Comparison of ENCODE assay signal across 7 mouse cellular contexts in the genomic region with DNA sequence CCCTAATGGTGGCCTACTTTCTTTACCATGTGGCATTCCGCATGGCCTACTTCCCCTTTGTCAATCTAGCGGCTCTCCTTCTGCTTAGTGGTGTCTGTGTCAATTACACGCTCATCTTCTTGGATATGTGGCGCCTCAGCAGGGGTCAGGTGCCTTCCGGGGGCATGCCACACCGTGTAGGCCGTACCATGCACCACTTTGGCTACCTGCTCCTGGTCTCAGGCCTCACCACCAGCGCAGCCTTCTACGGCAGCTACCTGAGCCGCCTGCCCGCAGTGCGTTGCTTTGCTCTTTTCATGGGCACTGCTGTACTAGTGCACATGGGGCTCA. TPM values are rescaled to one million over a fixed set of nuclear protein-coding genes. Genes with fewer than 3 reads are reported as not detected.
A peak's percentile ranks its signal among the peaks of the same experiment; 100 is the strongest.
DNase-seq lines count a peak whose midpoint lies in the region; ATAC-seq lines count a peak whose summit lies in the region.

No protein-coding gene starts in this region.

- peak overlapping the region; percentile 30; the same call in 1 of the 2 replicates for H3K4me3 ChIP-seq in lung, embryonic 16.5 days (ENCODE audit: low read length)
- H3K4me3 ChIP-seq in forebrain, embryonic 14.5 days (ENCODE audit: low read depth, low read length): no peak overlapping the region
- peak overlapping the region; percentile 20; the same call in 1 of the 2 replicates for H3K4me3 ChIP-seq in limb, embryonic 13.5 days
- H3K4me3 ChIP-seq in stomach, embryonic 15.5 days (replicated peaks): no peak overlapping the region

- no peak; the same call in 1 of the 2 replicates for ATAC-seq in lung, embryonic 16.5 days (ENCODE audit: low read depth)
- ATAC-seq in forebrain, embryonic 14.5 days: no peak
- no peak; the same call in 1 of the 2 replicates for ATAC-seq in limb, embryonic 13.5 days (ENCODE audit: low FRiP score, low read depth)
- no peak for ATAC-seq in stomach, embryonic 15.5 days (ENCODE audit: insufficient read depth, low FRiP score, low read depth)
- ATAC-seq in CD4-positive, CD25-positive, alpha-beta regulatory T cell, adult 4 months: no peak

- H3K4me1 ChIP-seq in lung, embryonic 16.5 days (replicated peaks; ENCODE audit: control insufficient read depth, insufficient read depth, low read length): peaks cover 8% of the 10 kb centered on the region
- H3K4me1 ChIP-seq in forebrain, embryonic 14.5 days (ENCODE audit: control insufficient read depth, insufficient read depth, low read length): peaks cover 4% of the 10 kb centered on the region
- H3K4me1 ChIP-seq in limb, embryonic 13.5 days: peaks cover 5% of the 10 kb centered on the region
- H3K4me1 ChIP-seq in stomach, embryonic 15.5 days: peaks cover 6% of the 10 kb centered on the region; the same call in 1 of the 2 replicates

- H3K9ac ChIP-seq in lung, embryonic 16.5 days (ENCODE audit: low read length): no peak overlapping the region
- no peak overlapping the region for H3K9ac ChIP-seq in forebrain, embryonic 14.5 days (ENCODE audit: low read length)
- no peak overlapping the region for H3K9ac ChIP-seq in limb, embryonic 13.5 days
- H3K9ac ChIP-seq in stomach, embryonic 15.5 days: no peak overlapping the region

- WGBS in lung, embryonic 16.5 days: 56% methylated on average over 12 of the region's 12 CpGs
- 55% methylated on average over 12 of the region's 12 CpGs for WGBS in forebrain, embryonic 14.5 days
- whole genome bisulfite sequencing in limb, embryonic 13.5 days: 60% methylated on average over 12 of the region's 12 CpGs
- WGBS in stomach, embryonic 15.5 days: 57% methylated on average over 12 of the region's 12 CpGs

- H3K27me3 ChIP-seq in lung, embryonic 16.5 days (ENCODE audit: control insufficient read depth, insufficient read depth, low read depth, low read length): no peaks in the 10 kb centered on the region
- H3K27me3 ChIP-seq in forebrain, embryonic 14.5 days (replicated peaks; ENCODE audit: control insufficient read depth, insufficient read depth, low read length): no peaks in the 10 kb centered on the region
- H3K27me3 ChIP-seq in limb, embryonic 13.5 days: peaks cover 48% of the 10 kb centered on the region
- no peaks in the 10 kb centered on the region for H3K27me3 ChIP-seq in stomach, embryonic 15.5 days (replicated peaks)

- no peak overlapping the region for H3K27ac ChIP-seq in lung, embryonic 16.5 days (ENCODE audit: low read length)
- no peak overlapping the region for H3K27ac ChIP-seq in forebrain, embryonic 14.5 days (ENCODE audit: low read depth, low read length)
- H3K27ac ChIP-seq in limb, embryonic 13.5 days: no peak overlapping the region
- H3K27ac ChIP-seq in stomach, embryonic 15.5 days: no peak overlapping the region

- H3K4me2 ChIP-seq in lung, embryonic 16.5 days (ENCODE audit: low read depth, low read length): peak overlapping the region; percentile 53; the same call in 1 of the 2 replicates
- peak overlapping the region; percentile 39; the same call in 1 of the 2 replicates for H3K4me2 ChIP-seq in forebrain, embryonic 14.5 days (ENCODE audit: low read length)
- H3K4me2 ChIP-seq in limb, embryonic 13.5 days (replicated peaks): peak overlapping the region; percentile 54
- peak overlapping the region; percentile 47 for H3K4me2 ChIP-seq in stomach, embryonic 15.5 days

- no peak for DNase-seq in lung, postnatal 10 days
- DNase-seq in forebrain, embryonic 14.5 days (ENCODE audit: low spot score): no peak
- no peak for DNase-seq in embryo, embryonic 10 days (ENCODE audit: low spot score)

- no peaks in the 10 kb centered on the region for H3K9me3 ChIP-seq in lung, embryonic 16.5 days (ENCODE audit: control insufficient read depth, low read length)
- H3K9me3 ChIP-seq in forebrain, embryonic 14.5 days (replicated peaks; ENCODE audit: control insufficient read depth, low read length): no peaks in the 10 kb centered on the region
- no peaks in the 10 kb centered on the region for H3K9me3 ChIP-seq in limb, embryonic 13.5 days
- H3K9me3 ChIP-seq in stomach, embryonic 15.5 days: no peaks in the 10 kb centered on the region

- no peaks in the 10 kb centered on the region for H3K36me3 ChIP-seq in lung, embryonic 16.5 days (ENCODE audit: control insufficient read depth, insufficient read depth, low read length)
- peaks cover 10% of the 10 kb centered on the region; the same call in 1 of the 2 replicates for H3K36me3 ChIP-seq in forebrain, embryonic 14.5 days (ENCODE audit: control insufficient read depth, insufficient read depth, low read length)
- H3K36me3 ChIP-seq in limb, embryonic 13.5 days: no peaks in the 10 kb centered on the region
- H3K36me3 ChIP-seq in stomach, embryonic 15.5 days: no peaks in the 10 kb centered on the region

RNA-seq across cellular contexts. Expression of a gene that starts 10.7 kb away (rescaled TPM):
- 0.65 and 1.0 TPM in 2 replicates for polyA plus RNA-seq in lung, embryonic 16.5 days (2015; fragmentation: Nextera tagmentation; extraction: Ambion mirVana)
- polyA plus RNA-seq in forebrain, embryonic 14.5 days (2014; fragmentation: Nextera tagmentation; extraction: Ambion mirVana): 18.0 and 24.5 TPM in 2 replicates
- 0.13 and 0.22 TPM in 2 replicates for polyA plus RNA-seq in limb, embryonic 13.5 days (2015; fragmentation: Nextera tagmentation; extraction: Ambion mirVana)
- polyA plus RNA-seq in stomach, embryonic 15.5 days (2015; fragmentation: Nextera tagmentation; extraction: Ambion mirVana): 2.8 and 3.3 TPM in 2 replicates
- polyA plus RNA-seq in CD4-positive, CD25-positive, alpha-beta regulatory T cell, adult 4 months (2017; shearing (Covaris generic)): not detected

RNA-seq across cellular contexts. Expression of a gene that starts 17.6 kb away (rescaled TPM):
- polyA plus RNA-seq in lung, embryonic 16.5 days (2015; fragmentation: Nextera tagmentation; extraction: Ambion mirVana): 0.31 and 0.58 TPM in 2 replicates
- not detected in 2 replicates for polyA plus RNA-seq in forebrain, embryonic 14.5 days (2014; fragmentation: Nextera tagmentation; extraction: Ambion mirVana)
- not detected in 2 replicates for polyA plus RNA-seq in limb, embryonic 13.5 days (2015; fragmentation: Nextera tagmentation; extraction: Ambion mirVana)
- polyA plus RNA-seq in stomach, embryonic 15.5 days (2015; fragmentation: Nextera tagmentation; extraction: Ambion mirVana): 28.1 and 31.4 TPM in 2 replicates
- polyA plus RNA-seq in CD4-positive, CD25-positive, alpha-beta regulatory T cell, adult 4 months (2017; shearing (Covaris generic)): not detected

RNA-seq across cellular contexts. Expression of a gene that starts 23.6 kb away (rescaled TPM):
- polyA plus RNA-seq in lung, embryonic 16.5 days (2015; fragmentation: Nextera tagmentation; extraction: Ambion mirVana): 126 and 137 TPM in 2 replicates
- polyA plus RNA-seq in forebrain, embryonic 14.5 days (2014; fragmentation: Nextera tagmentation; extraction: Ambion mirVana): 66.2 and 84.2 TPM in 2 replicates
- 106 and 107 TPM in 2 replicates for polyA plus RNA-seq in limb, embryonic 13.5 days (2015; fragmentation: Nextera tagmentation; extraction: Ambion mirVana)
- polyA plus RNA-seq in stomach, embryonic 15.5 days (2015; fragmentation: Nextera tagmentation; extraction: Ambion mirVana): 88.1 and 91.5 TPM in 2 replicates
- polyA plus RNA-seq in CD4-positive, CD25-positive, alpha-beta regulatory T cell, adult 4 months (2017; shearing (Covaris generic)): 10 to 100 TPM; 12.8 to 15.2 TPM

RNA-seq across cellular contexts. Expression of a gene that starts 27.7 kb away (rescaled TPM):
- 1.3 and 1.4 TPM in 2 replicates for polyA plus RNA-seq in lung, embryonic 16.5 days (2015; fragmentation: Nextera tagmentation; extraction: Ambion mirVana)
- polyA plus RNA-seq in forebrain, embryonic 14.5 days (2014; fragmentation: Nextera tagmentation; extraction: Ambion mirVana): 1.0 and 1.2 TPM in 2 replicates
- polyA plus RNA-seq in limb, embryonic 13.5 days (2015; fragmentation: Nextera tagmentation; extraction: Ambion mirVana): 0.78 and 0.85 TPM in 2 replicates
- polyA plus RNA-seq in stomach, embryonic 15.5 days (2015; fragmentation: Nextera tagmentation; extraction: Ambion mirVana): 1.4 and 1.5 TPM in 2 replicates
- polyA plus RNA-seq in CD4-positive, CD25-positive, alpha-beta regulatory T cell, adult 4 months (2017; shearing (Covaris generic)): not detected

RNA-seq across cellular contexts. Expression of a gene that starts 44.6 kb away (rescaled TPM):
- 18.7 and 20.5 TPM in 2 replicates for polyA plus RNA-seq in lung, embryonic 16.5 days (2015; fragmentation: Nextera tagmentation; extraction: Ambion mirVana)
- polyA plus RNA-seq in forebrain, embryonic 14.5 days (2014; fragmentation: Nextera tagmentation; extraction: Ambion mirVana): 32.1 and 33.7 TPM in 2 replicates
- 19.4 and 21.1 TPM in 2 replicates for polyA plus RNA-seq in limb, embryonic 13.5 days (2015; fragmentation: Nextera tagmentation; extraction: Ambion mirVana)
- 22.6 and 23.1 TPM in 2 replicates for polyA plus RNA-seq in stomach, embryonic 15.5 days (2015; fragmentation: Nextera tagmentation; extraction: Ambion mirVana)
- polyA plus RNA-seq in CD4-positive, CD25-positive, alpha-beta regulatory T cell, adult 4 months (2017; shearing (Covaris generic)): 10 to 100 TPM; 18.6 to 20.6 TPM

Comparison
In these comparisons a context has a peak if more than half of its experiments do, and no peak if none do; other contexts are left out.
1. H3K4me3 ChIP-seq: peak in lung, embryonic 16.5 days (single experiment) and limb, embryonic 13.5 days (single experiment); none in forebrain, embryonic 14.5 days (single experiment) and stomach, embryonic 15.5 days (single experiment).
2. RNA of a gene that starts 17.6 kb away (polyA plus RNA-seq): 28.1 to 31.4 TPM in stomach, embryonic 15.5 days; 0.31 to 0.58 TPM in lung, embryonic 16.5 days, not detected in forebrain, embryonic 14.5 days, not detected in limb, embryonic 13.5 days and not detected in CD4-positive, CD25-positive, alpha-beta regulatory T cell, adult 4 months; every median in the first group is over 10 times any median in the second.
3. Peak in every context shown above with its lines, with median percentiles within 50 percentile points of each other: H3K4me2 ChIP-seq.